Mouse (Mus musculus) stomach, postnatal 0 days (tissue): Measurements from ENCODE around the gene Med23.

Experiments used
- CTCF ChIP-seq: IDR thresholded peaks from 2 replicates; pipeline ENCODE4 v1.5.1; 2016; ENCODE audit warnings: antibody characterized with exemption, low read depth, mild to moderate bottlenecking, moderate library complexity
- EP300 ChIP-seq: optimal IDR thresholded peaks from 2 replicates; pipeline ENCODE3; 2016; ENCODE audit warnings: antibody characterized with exemption

DNA sequence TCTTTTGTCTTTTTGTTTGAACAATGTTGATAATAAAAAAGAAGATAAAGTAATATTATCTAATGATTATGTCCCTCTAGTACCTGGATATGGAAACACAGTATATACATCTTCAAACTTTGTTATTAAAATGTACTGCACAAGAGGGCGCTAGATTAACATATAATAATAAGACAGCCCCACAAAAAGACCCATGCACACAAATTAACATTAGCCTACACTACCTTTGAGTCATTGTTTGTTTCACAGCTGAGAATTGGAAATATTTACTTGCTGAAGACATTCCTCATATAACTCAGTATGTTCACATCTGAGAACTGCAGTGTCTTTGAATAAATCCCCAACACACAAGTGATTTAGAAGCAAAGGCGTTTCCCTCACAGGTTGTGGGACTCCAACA lies 91.3 kb downstream of the Med23 start:
- peak; percentile 72 for TF ChIP-seq CTCF
- no peak for TF ChIP-seq EP300
